Mouse (Mus musculus) kidney, adult 9 months (tissue): Measurements from ENCODE around the gene Rfxap.

Experiments used
- DNase-seq: peaks from one replicate; pipeline ENCODE4 v3.0.0; 2022

Gene Rfxap

GRCm38 (mm10) chr3:54807666-54808217, at the start of gene Rfxap:
Rfxap (minus strand) TSS chr3:54807791.
- peak; percentile 96 for DNase-seq

- DNase-seq = no peak
Observed at GRCm38 (mm10) chr3:54835421-54835820, 27.8 kb upstream of the Rfxap start.

- DNase-seq = no peak
Observed at GRCm38 (mm10) chr3:54832491-54832890, 24.9 kb upstream of the Rfxap start.

- DNase-seq = no peak
Observed at GRCm38 (mm10) chr3:54822526-54822925, 14.9 kb upstream of the Rfxap start.

GRCm38 (mm10) chr3:54815292-54815691, 7.7 kb upstream of the Rfxap start:
- DNase-seq = peak; percentile 43

- peak; percentile 13 for DNase-seq
Observed at GRCm38 (mm10) chr3:54814622-54815021, 7.0 kb upstream of the Rfxap start.

- DNase-seq = peak; percentile 25
Observed at GRCm38 (mm10) chr3:54813418-54813988, 5.9 kb upstream of the Rfxap start.

GRCm38 (mm10) chr3:54811616-54812015, 4.0 kb upstream of the Rfxap start:
- DNase-seq = no peak

GRCm38 (mm10) chr3:54809111-54809510, 1.5 kb upstream of the Rfxap start:
- no peak for DNase-seq

- no peak for DNase-seq
Observed at GRCm38 (mm10) chr3:54807061-54807661, 430 bp downstream of the Rfxap start.

- DNase-seq = no peak
Observed at GRCm38 (mm10) chr3:54803713-54804112, 3.9 kb downstream of the Rfxap start.

- DNase-seq = peak; percentile 55
Observed at GRCm38 (mm10) chr3:54797211-54797610, 10.4 kb downstream of the Rfxap start.

- DNase-seq = peak; percentile 60
Observed at GRCm38 (mm10) chr3:54795806-54796205, 11.8 kb downstream of the Rfxap start.

GRCm38 (mm10) chr3:54795379-54795778, 12.2 kb downstream of the Rfxap start:
- DNase-seq = no peak

GRCm38 (mm10) chr3:54793762-54794161, 13.8 kb downstream of the Rfxap start:
- no peak for DNase-seq

- no peak for DNase-seq
Observed at GRCm38 (mm10) chr3:54791822-54792677, 15.5 kb downstream of the Rfxap start.

GRCm38 (mm10) chr3:54790601-54791000, 17.0 kb downstream of the Rfxap start:
- no peak for DNase-seq

GRCm38 (mm10) chr3:54775989-54776631, 31.5 kb downstream of the Rfxap start:
- no peak for DNase-seq

- no peak for DNase-seq
Observed at GRCm38 (mm10) chr3:54773613-54774012, 34.0 kb downstream of the Rfxap start.

GRCm38 (mm10) chr3:54769349-54770275, 38.0 kb downstream of the Rfxap start:
- no peak for DNase-seq

GRCm38 (mm10) chr3:54768592-54768991, 39.0 kb downstream of the Rfxap start:
- DNase-seq = no peak

GRCm38 (mm10) chr3:54766811-54767210, 40.8 kb downstream of the Rfxap start:
- no peak for DNase-seq
